Mouse (Mus musculus) kidney, embryonic 14.5 days (tissue): ENCODE data around the gene Nt5c2. TPM values are rescaled to one million over a fixed set of nuclear protein-coding genes. Genes with fewer than 3 reads are reported as not detected.

ENCODE experiments used
- ATAC-seq: fragments of 200-750 bp; cut with Nextera tagmentation; 2 replicates; pipeline ENCODE4 v1.8.0; 2017; ENCODE audit warnings: moderate number of reproducible peaks, mild to moderate bottlenecking, moderate TSS enrichment, moderate library complexity; ENCODE audit not compliant: low FRiP score, low TSS enrichment
- H3K27ac ChIP-seq: fragments of 300-500 bp; sonication (generic); 2 replicates; pipeline ENCODE4 v1.5.1; 2014; ENCODE audit warnings: low read depth, mild to moderate bottlenecking, low read length, moderate library complexity, mixed read lengths
- H3K27me3 ChIP-seq: fragments of 300-500 bp; sonication (generic); 2 replicates; pipeline ENCODE4 v1.6.1; 2014; ENCODE audit warnings: mild to moderate bottlenecking, low read length; ENCODE audit not compliant: control insufficient read depth, insufficient read depth
- H3K36me3 ChIP-seq: fragments of 300-500 bp; sonication (generic); 2 replicates; pipeline ENCODE4 v1.6.1; 2014; ENCODE audit warnings: low read length, mixed read lengths; ENCODE audit not compliant: control insufficient read depth, insufficient read depth
- H3K4me1 ChIP-seq: fragments of 300-500 bp; sonication (generic); 2 replicates; pipeline ENCODE4 v1.6.1; 2014; ENCODE audit warnings: low read length, mixed read lengths; ENCODE audit not compliant: control insufficient read depth, insufficient read depth
- H3K4me2 ChIP-seq: fragments of 300-500 bp; sonication (generic); replicated peaks from 2 replicates; pipeline ENCODE4 v1.6.1; 2014; ENCODE audit warnings: low read depth, mild to moderate bottlenecking, low read length
- H3K4me3 ChIP-seq: fragments of 300-500 bp; sonication (generic); 2 replicates; pipeline ENCODE4 v1.5.1; 2014; ENCODE audit warnings: mild to moderate bottlenecking, low read length
- H3K9ac ChIP-seq: fragments of 300-500 bp; sonication (generic); 2 replicates; pipeline ENCODE4 v1.6.1; 2014; ENCODE audit warnings: low read depth, mild to moderate bottlenecking, low read length, moderate library complexity
- H3K9me3 ChIP-seq: fragments of 300-500 bp; sonication (generic); 2 replicates; pipeline ENCODE4 v1.6.1; 2016; ENCODE audit warnings: low read length; ENCODE audit not compliant: control insufficient read depth
- WGBS: fragments of 180-500 bp; shearing (Covaris S2); extraction: QIAGEN DNeasy Blood & Tissue Kit; methylation state at CpG from one replicate; pipeline ENCODE4 v1.1.7; 2014; 5-methylcytosine and 5-hydroxymethylcytosine counted together
- polyA plus RNA-seq: library from polyadenylated mRNA; unstranded; fragments of >200 nt; fragmentation: Nextera tagmentation; extraction: Ambion mirVana; gene quantifications from 2 replicates; pipeline ENCODE4 v1.2.1, GENCODE M21; 2014

The Nt5c2 gene
- polyA plus RNA-seq, 1 experiment from 2014 or later, result 80.2 TPM

DNA sequence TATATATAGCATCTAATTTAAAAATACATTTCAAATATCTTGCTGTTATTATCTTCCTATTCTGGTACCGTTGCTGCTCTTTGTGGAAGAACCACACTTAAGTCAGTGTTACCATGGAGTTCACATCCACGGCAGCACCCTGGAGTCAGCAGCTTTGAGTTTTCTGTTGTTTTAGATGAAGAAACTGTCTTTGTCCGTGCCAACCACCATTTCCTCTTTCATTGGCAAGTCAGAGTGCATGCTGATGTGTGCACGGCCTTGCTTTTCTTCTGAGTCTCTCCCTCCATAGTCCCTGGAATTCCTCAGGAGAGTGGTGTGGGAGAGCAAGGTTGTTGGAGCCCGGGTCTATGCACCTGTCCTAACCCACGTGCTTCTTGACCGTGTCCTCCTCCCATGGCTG lies 156.8 kb downstream of the Nt5c2 start:
- H3K4me3 ChIP-seq, result no peak overlapping the region
- WGBS, result 83% methylated on average over 7 of the region's 7 CpGs
- ATAC-seq, result no peak
- no peaks in the 10 kb centered on the region for H3K36me3 ChIP-seq
- H3K27me3 ChIP-seq, result no peaks in the 10 kb centered on the region
- H3K4me2 ChIP-seq, result no peak overlapping the region
- H3K4me1 ChIP-seq, result peaks cover 12% of the 10 kb centered on the region; the same call in 1 of the 2 replicates
- H3K27ac ChIP-seq, result no peak overlapping the region
- H3K9me3 ChIP-seq, result no peaks in the 10 kb centered on the region
- H3K9ac ChIP-seq, result no peak overlapping the region

DNA sequence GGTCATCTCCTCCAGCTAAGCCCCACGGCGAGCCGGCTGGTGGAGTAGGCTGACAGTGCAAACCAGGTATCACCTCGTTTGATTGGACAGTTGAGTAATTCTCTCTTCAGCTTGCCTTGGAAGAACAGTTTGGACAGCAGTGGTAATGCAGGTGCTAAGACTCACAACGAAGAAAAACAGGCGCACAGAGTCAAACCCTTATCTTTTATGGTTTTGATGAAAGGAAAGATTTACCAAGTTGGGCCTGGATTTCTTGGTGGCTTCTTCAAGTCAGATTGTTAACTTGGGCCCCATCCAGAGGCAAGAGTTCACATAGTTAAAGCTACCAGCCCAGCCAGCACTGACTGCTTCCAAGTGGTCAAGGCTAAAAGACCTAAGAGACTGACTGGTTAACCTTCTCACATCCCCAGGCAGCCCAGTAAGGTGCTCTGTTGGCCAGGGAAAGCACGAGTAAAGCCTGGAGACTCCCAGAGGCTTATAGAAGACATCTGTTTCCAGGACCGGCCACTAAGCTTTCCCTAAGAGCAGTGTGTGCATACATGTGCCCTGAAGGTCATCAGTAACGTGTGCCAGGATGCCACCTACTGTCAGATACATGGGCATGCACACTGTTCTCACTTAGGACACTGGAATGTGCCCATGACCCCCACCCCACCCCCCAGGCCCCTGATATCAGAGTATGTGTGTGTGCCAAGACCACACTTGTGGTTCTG lies 157.5 kb downstream of the Nt5c2 start:
- 50% methylated on average over 9 of the region's 9 CpGs for WGBS
- Histone ChIP-seq H3K27me3 (no peaks in the 10 kb centered on the region), H3K9ac (no peak overlapping the region), H3K4me1 (peaks cover 12% of the 10 kb centered on the region; the same call in 1 of the 2 replicates), H3K4me3 (no peak overlapping the region), H3K27ac (no peak overlapping the region), H3K9me3 (no peaks in the 10 kb centered on the region), H3K36me3 (no peaks in the 10 kb centered on the region), H3K4me2 (no peak overlapping the region)
- peak; percentile 43; the same call in 1 of the 2 replicates for ATAC-seq

DNA sequence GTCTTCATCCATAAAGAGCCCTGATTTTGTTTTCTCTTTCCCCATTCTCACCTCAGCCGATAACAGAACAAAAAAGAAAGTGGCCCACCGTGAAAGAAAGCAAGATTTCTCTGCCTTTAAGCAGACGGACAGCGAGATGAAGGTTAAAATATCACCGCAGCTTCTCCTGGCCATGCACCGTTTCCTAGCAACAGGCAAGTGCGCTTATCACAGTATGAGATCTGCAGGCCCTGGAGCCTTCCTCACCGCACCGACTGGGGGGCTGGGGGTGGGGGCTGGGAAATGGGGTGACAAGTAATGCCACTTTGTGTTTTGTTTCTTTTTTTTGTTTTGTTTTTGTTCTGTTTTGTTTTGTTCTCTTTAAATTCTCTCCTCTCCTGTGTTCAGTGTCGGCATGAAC lies 158.2 kb downstream of the Nt5c2 start:
- no peaks in the 10 kb centered on the region for H3K27me3 ChIP-seq
- H3K9me3 ChIP-seq, result no peaks in the 10 kb centered on the region
- peaks cover 12% of the 10 kb centered on the region; the same call in 1 of the 2 replicates for H3K4me1 ChIP-seq
- no peak overlapping the region for H3K9ac ChIP-seq
- no peaks in the 10 kb centered on the region for H3K36me3 ChIP-seq
- H3K4me3 ChIP-seq, result no peak overlapping the region
- no peak overlapping the region; the same call in 1 of the 2 replicates for H3K27ac ChIP-seq
- H3K4me2 ChIP-seq, result peak overlapping the region; percentile 4
- 38% methylated on average over 10 of the region's 10 CpGs for WGBS
- ATAC-seq, result no peak

DNA sequence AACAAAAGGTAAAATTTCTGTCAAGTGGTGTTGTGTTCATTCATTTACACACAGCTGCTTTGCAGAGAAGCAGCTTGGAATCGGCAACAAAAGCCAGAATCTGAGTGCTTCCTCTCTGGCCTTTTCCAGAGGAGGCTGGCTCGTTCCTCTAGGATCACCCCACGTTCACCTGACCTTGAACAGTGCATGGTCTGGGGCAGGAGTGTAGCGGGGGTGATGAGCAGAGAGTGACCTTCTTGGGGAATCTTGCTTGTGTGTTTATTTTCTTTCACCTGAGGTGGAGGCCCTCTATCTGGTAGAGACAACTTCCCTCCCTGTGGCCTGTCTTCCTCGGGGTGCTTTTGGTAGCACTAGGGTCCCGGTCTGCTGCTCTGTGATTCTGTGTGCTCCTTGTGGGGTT lies 158.7 kb downstream of the Nt5c2 start:
- Histone ChIP-seq H3K4me1 (peaks cover 12% of the 10 kb centered on the region; the same call in 1 of the 2 replicates), H3K27me3 (no peaks in the 10 kb centered on the region), H3K9ac (no peak overlapping the region), H3K4me3 (no peak overlapping the region), H3K27ac (no peak overlapping the region), H3K36me3 (no peaks in the 10 kb centered on the region), H3K9me3 (no peaks in the 10 kb centered on the region), H3K4me2 (no peak overlapping the region)
- WGBS, result 41% methylated on average over 6 of the region's 6 CpGs
- no peak for ATAC-seq

DNA sequence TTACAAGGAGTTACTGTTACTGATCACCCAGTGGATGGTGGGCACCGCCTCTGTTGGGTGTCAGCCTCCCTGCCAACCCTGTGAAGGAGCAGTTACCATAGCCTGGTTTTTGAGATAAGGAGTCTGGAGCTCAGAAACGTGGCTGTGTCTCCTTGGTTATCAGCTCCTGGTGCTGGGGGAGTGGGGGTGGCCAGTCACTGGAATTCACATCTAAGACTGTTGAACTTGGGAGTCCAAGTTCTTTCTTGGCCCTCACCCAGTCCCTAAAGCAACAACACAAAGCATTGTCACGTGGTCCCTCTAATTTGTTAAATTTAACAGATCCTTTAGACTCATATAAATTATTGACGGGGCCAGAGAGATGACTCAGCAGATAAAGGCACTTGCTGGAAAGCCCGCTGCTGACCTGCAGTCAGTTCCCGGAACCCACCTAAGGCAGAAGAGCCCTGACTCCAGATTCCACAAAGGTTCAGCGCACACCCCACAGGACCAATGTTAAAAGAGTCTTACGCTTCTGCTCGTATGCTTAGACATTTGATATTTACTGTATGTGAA lies 165.4 kb downstream of the Nt5c2 start:
- Histone ChIP-seq H3K9ac (no peak overlapping the region), H3K27ac (no peak overlapping the region), H3K4me1 (peaks cover 5% of the 10 kb centered on the region), H3K4me3 (no peak overlapping the region), H3K36me3 (no peaks in the 10 kb centered on the region), H3K27me3 (no peaks in the 10 kb centered on the region), H3K9me3 (no peaks in the 10 kb centered on the region), H3K4me2 (no peak overlapping the region)
- ATAC-seq, result no peak
- WGBS, result 57% methylated on average over 9 of the region's 9 CpGs

DNA sequence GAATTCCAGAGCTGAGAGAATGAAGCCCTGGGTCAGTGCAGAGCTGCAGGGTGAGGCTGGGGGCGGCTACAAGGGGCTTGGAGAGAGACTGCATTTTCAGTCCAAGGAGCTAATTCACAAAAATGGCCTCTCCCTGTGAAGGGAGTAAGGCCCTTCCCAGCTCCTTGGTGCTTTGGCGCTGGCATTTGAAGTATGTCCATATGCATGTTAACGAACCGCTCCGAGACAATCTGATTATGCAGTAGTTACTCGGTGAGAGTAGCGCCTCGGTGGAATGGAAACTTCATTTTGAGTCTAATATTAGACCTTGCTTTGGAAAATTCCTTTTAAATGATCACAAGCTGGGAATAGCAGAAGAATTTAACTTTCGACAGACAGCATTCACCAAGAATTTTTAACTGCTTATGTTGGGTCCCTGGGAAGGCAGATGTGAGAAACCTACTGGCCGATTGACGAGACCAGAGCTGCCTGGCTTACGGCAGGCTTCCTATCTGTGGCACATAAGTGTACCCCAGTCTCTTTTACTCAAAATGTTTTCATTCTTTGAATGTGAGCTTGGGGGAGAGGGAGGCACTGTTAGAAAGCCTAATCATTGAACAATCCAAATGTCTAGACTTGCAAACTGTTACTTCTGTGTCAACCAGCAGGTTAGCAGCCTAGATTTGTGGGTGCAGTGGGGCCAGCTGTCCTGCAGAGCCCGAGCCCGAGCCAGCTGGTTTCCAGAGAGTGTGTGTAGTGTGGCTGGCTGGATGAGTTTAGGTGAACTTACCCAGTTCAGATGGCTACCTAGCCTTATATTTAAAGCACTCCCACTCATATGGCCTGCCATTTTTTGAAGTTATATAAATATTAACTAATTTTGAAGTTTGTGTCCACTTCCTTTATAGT lies 166.3 kb downstream of the Nt5c2 start:
- ATAC-seq, result no peak
- no peak overlapping the region for H3K27ac ChIP-seq
- WGBS, result 74% methylated on average over 14 of the region's 14 CpGs

DNA sequence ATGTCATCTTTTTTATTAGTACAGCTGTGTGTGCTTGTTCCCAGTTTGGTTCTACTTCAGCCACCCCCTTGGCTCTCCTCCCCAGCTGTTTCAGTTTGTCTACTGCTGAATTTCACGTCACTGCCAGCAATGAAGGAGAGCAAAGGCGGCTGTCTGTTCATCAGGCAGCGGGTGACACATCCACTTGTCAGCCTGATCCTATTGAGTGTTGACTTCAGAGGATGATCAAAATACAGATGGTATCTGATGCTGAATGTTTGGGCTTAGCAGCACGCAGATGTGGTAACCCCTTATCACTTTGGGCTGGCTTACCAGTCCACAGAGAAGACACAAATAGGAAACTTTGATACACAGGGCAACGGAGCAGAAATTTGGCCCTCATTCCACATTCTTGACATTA lies 168.5 kb downstream of the Nt5c2 start:
- Histone ChIP-seq H3K9me3 (no peaks in the 10 kb centered on the region), H3K27ac (no peak overlapping the region), H3K27me3 (no peaks in the 10 kb centered on the region), H3K4me3 (no peak overlapping the region), H3K4me1 (peaks cover 5% of the 10 kb centered on the region), H3K36me3 (no peaks in the 10 kb centered on the region), H3K4me2 (no peak overlapping the region), H3K9ac (no peak overlapping the region)
- ATAC-seq, result no peak
- 82% methylated on average over 5 of the region's 5 CpGs for WGBS

More for the DNA sequence above, 166.3 kb downstream of the Nt5c2 start:
- H3K9ac ChIP-seq, result no peak overlapping the region
- no peaks in the 10 kb centered on the region for H3K36me3 ChIP-seq
- H3K9me3 ChIP-seq, result no peaks in the 10 kb centered on the region
- H3K27me3 ChIP-seq, result no peaks in the 10 kb centered on the region
- H3K4me1 ChIP-seq, result peaks cover 5% of the 10 kb centered on the region
- no peak overlapping the region for H3K4me2 ChIP-seq
- no peak overlapping the region for H3K4me3 ChIP-seq

DNA sequence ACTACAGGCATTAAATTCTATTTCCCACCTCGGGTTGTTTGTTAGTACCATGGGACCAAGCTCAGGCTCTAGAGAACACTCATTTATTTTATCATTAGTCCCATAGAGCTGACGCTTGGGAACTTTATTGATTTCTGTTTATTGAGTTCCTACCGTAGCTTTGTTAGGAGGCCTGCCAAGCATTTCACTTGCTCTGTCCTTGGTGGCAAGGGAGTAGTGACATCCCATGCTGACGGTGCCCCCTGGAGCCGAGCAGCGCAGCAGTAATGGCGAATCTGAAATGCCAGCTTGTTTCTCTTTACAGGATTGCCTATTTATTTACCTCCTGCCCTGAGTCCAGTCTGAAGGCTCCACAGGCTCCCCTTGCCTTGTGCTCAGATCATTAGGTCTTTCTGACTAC lies 168.9 kb downstream of the Nt5c2 start:
- no peaks in the 10 kb centered on the region for H3K27me3 ChIP-seq
- ATAC-seq, result no peak
- no peak overlapping the region for H3K9ac ChIP-seq
- no peak overlapping the region for H3K4me3 ChIP-seq
- H3K4me2 ChIP-seq, result no peak overlapping the region
- H3K9me3 ChIP-seq, result no peaks in the 10 kb centered on the region
- no peaks in the 10 kb centered on the region for H3K36me3 ChIP-seq
- WGBS, result 89% methylated on average over 7 of the region's 7 CpGs
- peaks cover 5% of the 10 kb centered on the region for H3K4me1 ChIP-seq
- no peak overlapping the region for H3K27ac ChIP-seq

DNA sequence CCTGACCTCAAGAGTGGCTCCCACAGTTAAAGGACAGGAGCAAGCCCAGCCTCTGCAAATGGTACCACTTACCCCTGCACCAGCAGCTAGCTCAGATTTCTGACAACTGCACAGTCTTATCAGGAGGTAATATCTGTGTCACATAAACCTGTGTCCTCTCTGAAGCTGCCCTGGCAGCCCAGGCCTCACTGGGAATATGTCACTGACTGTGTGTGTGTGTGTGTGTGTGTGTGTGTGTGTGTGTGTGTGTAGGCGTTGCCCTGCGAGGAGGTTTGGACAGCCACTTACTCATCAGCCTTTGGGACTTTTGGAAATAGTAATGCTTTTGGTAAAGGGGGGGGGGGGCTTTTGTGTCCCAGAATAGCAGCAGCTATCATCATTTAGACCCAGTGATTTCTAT lies 171.9 kb downstream of the Nt5c2 start:
- no peak for ATAC-seq
- Histone ChIP-seq H3K4me2 (no peak overlapping the region), H3K4me1 (no peaks in the 10 kb centered on the region), H3K9ac (no peak overlapping the region), H3K4me3 (no peak overlapping the region), H3K27me3 (no peaks in the 10 kb centered on the region), H3K36me3 (no peaks in the 10 kb centered on the region), H3K9me3 (no peaks in the 10 kb centered on the region), H3K27ac (no peak overlapping the region)
- WGBS, result 43% methylated on average over 2 of the region's 2 CpGs
